Mouse (Mus musculus) adrenal gland (tissue): ENCODE data around the gene Ttc29.

Experiments
- intact Hi-C: fragments of 180-260 bp; cut with DNase I; formaldehyde crosslinking; loops from one replicate; pipeline ENCODE4 v1.15.1; 2025
- long read RNA-seq, 2 experiments: library from polyadenylated mRNA; unstranded; transcript quantifications; one replicate each; pipeline ENCODE4 v2.0.0; 2020; ENCODE audit warnings: borderline replicate concordance in 1 of 2; ENCODE audit not compliant: insufficient replicate concordance in 1 of 2

The Ttc29 gene
- long read RNA-seq, experiment 1: 0 reads
- long read RNA-seq, experiment 2: 0 reads

- intact Hi-C loops: no loop called here
Observed at GRCm38 (mm10) chr8:78213074-78213473, at the start of gene Ttc29. TSS of gene Ttc29 (plus strand) at chr8:78213297.

GRCm38 (mm10) chr8:78171351-78171750 lies 41.7 kb upstream of the Ttc29 start:
- intact Hi-C loops: no loop called here

GRCm38 (mm10) chr8:78182654-78183053 lies 30.4 kb upstream of the Ttc29 start:
- intact Hi-C loops: no loop called here

GRCm38 (mm10) chr8:78183414-78183813 lies 29.7 kb upstream of the Ttc29 start:
- intact Hi-C loops: no loop called here

- intact Hi-C loops: no loop called here
Observed at GRCm38 (mm10) chr8:78187087-78187486, 26.0 kb upstream of the Ttc29 start.

GRCm38 (mm10) chr8:78204229-78204628 lies 8.9 kb upstream of the Ttc29 start:
- intact Hi-C loops: loop anchor here (5.0 kb wide), 1 partner anchor 142 kb away; no protein-coding TSS in a partner anchor

- intact Hi-C loops: no loop called here
Observed at GRCm38 (mm10) chr8:78210424-78210823, 2.7 kb upstream of the Ttc29 start.

- intact Hi-C loops: no loop called here
Observed at GRCm38 (mm10) chr8:78214645-78215044, 1.5 kb downstream of the Ttc29 start.

GRCm38 (mm10) chr8:78226087-78226486 lies 13.0 kb downstream of the Ttc29 start:
- intact Hi-C loops: no loop called here

- intact Hi-C loops: no loop called here
Observed at GRCm38 (mm10) chr8:78230721-78231120, 17.6 kb downstream of the Ttc29 start.

GRCm38 (mm10) chr8:78232870-78233707 lies 20.0 kb downstream of the Ttc29 start:
- intact Hi-C loops: no loop called here

GRCm38 (mm10) chr8:78233708-78234201 lies 20.7 kb downstream of the Ttc29 start:
- intact Hi-C loops: no loop called here

- intact Hi-C loops: loop anchor here (2.0 to 5.0 kb wide), 3 partner anchors 411 to 664 kb away; no protein-coding TSS in a partner anchor
Observed at GRCm38 (mm10) chr8:78237972-78238675, 25.0 kb downstream of the Ttc29 start.

GRCm38 (mm10) chr8:78251115-78251514 lies 38.0 kb downstream of the Ttc29 start:
- intact Hi-C loops: no loop called here

GRCm38 (mm10) chr8:78254374-78254773 lies 41.3 kb downstream of the Ttc29 start:
- intact Hi-C loops: no loop called here

- intact Hi-C loops: no loop called here
Observed at GRCm38 (mm10) chr8:78255011-78255410, 41.9 kb downstream of the Ttc29 start.

GRCm38 (mm10) chr8:78265506-78265905 lies 52.4 kb downstream of the Ttc29 start:
- intact Hi-C loops: no loop called here

GRCm38 (mm10) chr8:78266231-78266630 lies 53.1 kb downstream of the Ttc29 start:
- intact Hi-C loops: no loop called here

GRCm38 (mm10) chr8:78267894-78268411 lies 54.9 kb downstream of the Ttc29 start:
- intact Hi-C loops: no loop called here

GRCm38 (mm10) chr8:78269281-78269680 lies 56.2 kb downstream of the Ttc29 start:
- intact Hi-C loops: no loop called here

- intact Hi-C loops: no loop called here
Observed at GRCm38 (mm10) chr8:78271391-78271790, 58.3 kb downstream of the Ttc29 start.

- intact Hi-C loops: no loop called here
Observed at GRCm38 (mm10) chr8:78276120-78276519, 63.0 kb downstream of the Ttc29 start.
